Mouse (Mus musculus): ENCODE data around the gene Ndufb10.
A peak's percentile ranks its signal among the peaks of the same experiment; 100 is the strongest.

Ndufb10 gene

DNA sequence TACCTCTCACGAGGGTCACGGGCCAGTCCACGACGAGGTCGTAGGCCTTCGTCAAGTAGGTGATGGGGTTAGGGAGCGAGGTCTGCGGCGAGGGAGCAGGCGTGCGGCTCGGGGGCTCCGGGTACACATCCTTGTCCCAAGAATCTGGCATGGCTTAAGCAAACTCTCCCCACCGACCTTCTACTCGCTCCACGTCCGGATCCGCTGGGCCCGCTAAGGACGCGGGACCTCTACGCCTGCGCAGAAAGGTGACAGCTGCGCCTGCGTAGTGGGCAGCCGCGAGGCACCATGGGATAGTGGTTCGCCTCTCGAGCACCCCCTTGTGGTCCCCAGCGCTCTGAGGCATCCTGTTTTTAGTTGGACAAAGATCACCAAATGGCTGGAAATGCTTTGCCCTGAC lies at the start of gene Ndufb10:
Gene Ndufb10 (minus strand): TSS at position 295 of the 400 bp plus-strand sequence.
- peak; percentile 95 to 99 for DNase-seq (ENCODE audit: inconsistent age in 2 of 2, low spot score in 1 of 2)

GRCm38 (mm10) chr17:24773241-24773640 lies 49.0 kb upstream of the Ndufb10 start:
- DNase-seq (ENCODE audit: inconsistent age in 2 of 2, low spot score in 1 of 2), result no peak

- no peak for DNase-seq (ENCODE audit: inconsistent age in 2 of 2, low spot score in 1 of 2)
Measured at GRCm38 (mm10) chr17:24769146-24769545, 44.9 kb upstream of the Ndufb10 start.

DNA sequence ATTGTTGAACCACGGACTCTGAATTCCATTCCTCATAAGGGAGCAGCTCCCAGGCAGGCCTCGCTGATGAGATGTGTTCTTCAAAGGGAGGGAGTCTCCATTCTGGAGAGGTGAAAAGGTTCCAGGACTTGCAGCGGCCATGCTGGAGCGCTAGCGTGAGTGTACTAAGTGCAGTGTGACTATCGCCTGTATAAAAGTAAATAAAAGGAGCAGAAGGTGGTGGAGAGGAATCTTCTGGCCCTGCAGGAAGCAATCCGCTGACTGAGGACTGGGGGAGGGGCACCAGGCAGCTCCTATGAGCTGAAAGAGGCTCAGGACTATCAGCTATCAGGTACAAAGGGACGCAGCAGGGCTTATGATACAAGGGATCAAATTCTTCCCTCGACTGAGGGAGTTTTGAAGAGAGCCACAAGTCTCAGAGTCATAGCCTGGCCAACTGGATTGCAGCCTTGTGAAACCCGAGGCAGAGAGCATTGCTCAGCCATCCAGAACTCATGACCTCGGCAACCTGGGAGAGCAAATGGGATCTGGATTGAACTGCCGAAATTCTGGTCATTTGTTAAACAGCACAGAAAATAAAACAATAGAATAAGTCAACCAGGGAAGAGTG lies 42.1 kb upstream of the Ndufb10 start:
- DNase-seq (ENCODE audit: inconsistent age in 2 of 2, low spot score in 1 of 2), result no peak

DNA sequence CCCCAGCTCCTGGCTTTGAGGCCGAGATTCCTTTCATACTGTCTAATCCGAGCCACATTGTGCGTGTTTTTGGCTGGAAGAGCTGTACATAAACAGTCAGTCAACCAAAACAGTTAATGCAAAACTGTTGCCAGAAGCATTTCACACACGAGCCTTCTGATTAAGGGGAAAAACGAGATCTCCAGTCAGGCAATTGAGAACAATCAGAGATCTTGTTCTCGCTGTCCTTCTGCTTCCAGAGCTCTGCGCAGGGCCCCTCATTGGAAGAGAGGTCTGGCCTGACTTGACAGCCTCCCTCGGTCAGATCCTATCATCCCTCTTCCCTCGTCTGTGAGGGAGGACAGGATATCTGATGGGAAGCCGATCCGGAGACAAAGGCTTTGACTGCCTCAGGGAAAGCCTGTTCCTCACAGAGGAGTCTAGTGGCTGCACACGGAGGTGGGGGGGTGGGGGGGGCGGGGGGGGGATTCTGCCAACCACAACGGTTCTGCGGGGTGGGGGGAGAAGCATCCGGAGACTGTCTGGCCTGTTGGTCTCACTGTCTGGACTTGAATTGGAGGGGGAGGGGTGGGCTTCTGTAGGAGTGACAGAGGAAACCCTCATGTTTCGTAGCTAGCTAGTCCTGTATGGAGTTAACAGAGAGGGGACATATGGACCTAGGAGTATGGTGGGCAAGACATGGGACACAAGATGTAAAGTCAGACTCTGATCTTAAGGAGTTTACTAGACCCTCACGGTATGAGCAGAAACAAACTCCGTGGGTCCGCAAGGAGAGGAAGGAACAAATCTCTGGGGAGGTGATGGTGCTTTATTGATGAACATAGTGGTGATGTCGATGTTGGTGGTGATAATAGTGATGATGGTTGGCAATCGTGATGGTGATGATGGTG lies 41.0 kb upstream of the Ndufb10 start:
- peak in 1 of 2 experiments; percentile 43 for DNase-seq (ENCODE audit: inconsistent age in 2 of 2, low spot score in 1 of 2)

DNA sequence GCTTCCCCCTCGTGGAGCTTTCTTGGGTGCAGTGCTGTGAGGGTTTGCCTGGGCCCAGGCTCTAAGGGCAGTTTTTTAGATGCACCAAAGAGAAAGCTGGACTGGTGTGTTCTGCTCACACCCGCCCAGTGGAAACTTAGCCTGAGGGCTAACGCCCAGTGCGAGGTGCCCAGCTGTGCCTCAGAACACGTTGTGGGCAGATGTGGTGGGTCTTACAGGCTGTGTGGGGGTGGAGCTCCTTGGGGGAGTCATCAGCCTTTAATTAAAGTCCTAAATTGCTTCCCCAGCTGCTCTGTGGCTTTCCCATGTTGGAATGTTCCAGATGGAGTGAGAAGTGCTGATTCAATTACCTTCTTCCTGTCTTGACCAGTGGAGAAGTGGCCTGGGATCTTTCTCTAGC lies 36.8 kb upstream of the Ndufb10 start:
- DNase-seq (ENCODE audit: inconsistent age in 2 of 2, low spot score in 1 of 2), result no peak

DNA sequence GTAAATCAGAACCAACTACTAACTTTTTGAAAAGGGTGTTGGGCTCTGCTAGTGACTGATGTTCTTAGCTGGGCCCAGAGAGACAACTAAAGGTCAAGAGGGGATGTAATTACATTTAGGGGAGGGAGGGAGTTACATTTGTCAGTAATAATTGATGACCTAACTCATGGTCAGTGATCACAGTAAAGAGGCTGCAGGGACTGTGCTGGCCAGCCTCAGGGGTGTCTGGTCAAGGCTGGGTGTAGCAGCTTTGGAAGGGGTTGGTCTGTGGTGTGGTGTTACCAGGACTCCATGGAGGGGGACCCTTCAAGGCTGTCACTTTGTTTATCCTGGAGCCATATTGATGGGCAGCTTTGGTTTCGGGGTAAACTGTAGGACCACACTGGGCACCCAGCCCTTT lies 33.1 kb upstream of the Ndufb10 start:
- no peak for DNase-seq (ENCODE audit: inconsistent age in 2 of 2, low spot score in 1 of 2)

GRCm38 (mm10) chr17:24752415-24753394 lies 28.4 kb upstream of the Ndufb10 start, which contains the start of gene Hs3st6:
Gene Hs3st6 (plus strand): TSS chr17:24752988.
- DNase-seq (ENCODE audit: inconsistent age in 2 of 2, low spot score in 1 of 2), result peak; percentile 43 to 79

GRCm38 (mm10) chr17:24751528-24751927 lies 27.2 kb upstream of the Ndufb10 start:
- peak in 1 of 2 experiments; percentile 22 for DNase-seq (ENCODE audit: inconsistent age in 2 of 2, low spot score in 1 of 2)

GRCm38 (mm10) chr17:24746986-24747385 lies 22.7 kb upstream of the Ndufb10 start:
- DNase-seq (ENCODE audit: inconsistent age in 2 of 2, low spot score in 1 of 2), result no peak

DNA sequence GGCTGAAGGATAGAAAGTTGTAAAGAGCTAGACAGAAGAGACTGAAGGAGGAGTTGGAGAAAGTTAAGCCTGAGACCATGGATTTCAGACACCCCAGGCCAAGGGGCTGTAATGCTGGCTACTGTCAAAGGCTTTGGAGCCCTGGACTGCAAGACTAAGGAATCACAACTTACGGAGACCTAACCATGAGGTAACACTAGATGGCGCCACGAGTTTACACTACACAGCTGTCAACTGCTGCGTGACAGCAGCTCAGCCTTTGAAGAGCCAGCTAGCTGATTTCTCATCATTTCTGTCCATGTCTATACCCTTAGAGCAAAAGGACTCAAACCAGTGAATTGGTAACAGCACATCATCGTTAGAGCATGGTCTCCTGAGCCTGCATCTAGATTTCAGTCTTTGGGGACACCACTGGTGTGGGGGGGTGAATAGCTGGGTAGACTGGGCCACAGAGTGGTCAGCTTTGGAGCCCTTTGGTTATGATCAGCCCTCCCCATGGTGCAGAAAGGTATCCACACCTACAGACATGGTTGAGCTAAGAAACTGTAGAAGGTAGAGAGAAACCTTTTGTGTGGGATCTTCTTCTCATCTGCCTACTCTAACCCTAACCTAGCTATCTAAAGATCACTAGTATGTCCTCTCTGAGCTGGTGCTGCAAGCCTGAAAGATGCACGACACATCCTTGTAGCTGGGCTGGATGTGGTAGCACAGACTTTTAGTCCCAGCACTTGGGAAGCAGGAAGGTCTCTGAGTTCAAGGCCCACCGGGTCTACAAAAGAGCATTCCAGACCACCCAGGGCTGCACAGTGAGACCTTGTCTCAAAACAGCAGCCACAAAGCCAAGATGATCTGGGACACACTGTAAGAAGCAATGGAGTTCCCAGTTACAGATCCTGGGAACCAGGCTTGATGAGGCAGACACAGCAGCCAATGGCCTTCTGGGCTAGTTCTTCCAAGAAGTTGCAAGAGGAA lies 21.5 kb upstream of the Ndufb10 start:
- DNase-seq (ENCODE audit: inconsistent age in 2 of 2, low spot score in 1 of 2), result peak; percentile 84 to 95

DNA sequence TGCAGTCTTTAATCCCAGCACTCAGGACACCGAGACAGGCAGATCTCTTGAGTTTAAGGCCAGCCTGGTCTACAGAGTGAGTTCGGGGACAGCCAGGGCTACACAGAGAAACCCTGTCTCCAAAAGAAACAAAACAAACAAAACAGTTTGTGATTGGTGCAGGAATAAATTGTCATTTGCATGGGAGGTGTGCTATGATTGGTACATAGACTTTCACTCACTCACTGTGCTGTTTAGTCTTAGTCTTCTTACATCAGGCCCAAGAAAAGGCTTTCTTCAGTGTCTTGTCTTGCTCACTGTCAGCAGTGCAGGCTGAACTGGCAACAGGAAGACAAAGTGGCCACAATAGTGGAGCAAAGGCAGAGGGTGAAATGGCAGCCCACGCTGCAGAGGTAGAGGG lies 20.1 kb upstream of the Ndufb10 start:
- DNase-seq (ENCODE audit: inconsistent age in 2 of 2, low spot score in 1 of 2), result no peak

DNA sequence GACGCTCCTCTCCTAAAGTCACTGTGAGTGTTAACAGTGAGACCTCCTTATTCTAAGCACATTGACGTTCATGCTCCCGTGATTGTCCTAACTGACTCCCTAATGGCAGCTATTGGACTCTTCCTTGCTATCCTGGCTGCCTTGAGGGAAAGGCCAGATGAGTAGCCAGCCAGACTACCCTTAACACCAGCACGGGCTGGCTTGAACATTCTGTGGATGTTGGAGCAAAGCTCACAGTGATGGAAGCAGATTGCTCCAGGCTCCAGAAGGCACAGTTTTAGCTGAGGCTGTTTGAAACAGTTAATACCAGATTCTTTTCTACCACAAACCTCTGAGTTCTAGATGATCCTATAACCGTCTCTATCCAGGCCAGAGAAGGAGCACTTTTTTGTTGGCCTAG lies 19.6 kb upstream of the Ndufb10 start:
- no peak for DNase-seq (ENCODE audit: inconsistent age in 2 of 2, low spot score in 1 of 2)

- peak in 1 of 2 experiments; percentile 71 for DNase-seq (ENCODE audit: inconsistent age in 2 of 2, low spot score in 1 of 2)
Measured at GRCm38 (mm10) chr17:24742307-24742706, 18.0 kb upstream of the Ndufb10 start.

- no peak for DNase-seq (ENCODE audit: inconsistent age in 2 of 2, low spot score in 1 of 2)
Measured at GRCm38 (mm10) chr17:24739926-24740325, 15.6 kb upstream of the Ndufb10 start.

DNA sequence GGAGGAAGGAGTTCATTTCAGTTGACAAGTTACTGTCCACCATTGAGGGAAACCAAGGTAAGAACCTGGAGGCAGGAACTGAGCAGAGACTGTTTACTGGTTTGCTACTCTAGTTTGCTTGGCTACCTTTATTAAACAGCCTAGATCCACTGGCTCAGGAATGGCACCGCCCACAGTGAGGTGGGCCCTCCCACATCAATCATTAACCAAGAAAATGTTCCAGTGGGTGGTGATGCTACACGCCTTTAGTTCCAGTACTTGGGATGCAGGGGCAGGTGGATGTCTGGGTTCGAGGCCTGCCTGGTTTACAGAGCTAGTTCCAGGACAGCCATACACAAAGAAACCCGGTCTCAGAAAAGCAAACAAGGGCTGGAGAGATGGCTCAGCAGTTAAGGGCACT lies 14.0 kb upstream of the Ndufb10 start:
- no peak for DNase-seq (ENCODE audit: inconsistent age in 2 of 2, low spot score in 1 of 2)

DNA sequence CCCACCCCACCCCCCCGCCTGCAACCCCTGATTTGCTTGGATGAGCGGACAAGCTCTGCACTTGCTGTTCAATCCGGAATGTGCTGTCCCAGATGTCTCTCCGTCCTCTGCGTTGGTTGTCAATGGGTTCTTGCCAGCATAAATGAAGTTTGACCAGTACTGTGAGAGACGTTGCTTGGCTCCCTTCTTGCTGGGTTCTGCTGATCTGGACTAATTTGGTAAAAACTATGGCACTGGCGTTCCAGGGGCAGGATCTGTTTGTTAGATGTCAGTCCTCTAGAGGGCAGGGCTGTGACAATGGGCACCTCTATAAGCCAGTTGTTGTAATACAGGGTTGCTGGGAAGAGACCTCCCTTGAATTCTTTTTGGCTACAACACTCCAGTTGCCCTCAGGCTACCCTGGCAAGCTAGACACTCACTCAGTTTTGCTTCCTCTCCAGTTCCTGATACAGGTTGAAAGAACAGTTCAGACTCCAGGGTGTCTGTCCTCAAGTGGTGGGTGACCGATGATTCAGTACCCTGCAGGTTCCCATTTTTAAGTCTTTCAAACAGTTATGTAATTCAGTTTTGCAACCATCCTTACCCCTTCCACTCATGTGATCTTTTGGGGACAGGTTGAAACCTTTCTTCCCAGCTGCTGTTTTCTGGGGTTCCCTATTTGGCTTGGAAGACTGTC lies 13.0 kb upstream of the Ndufb10 start:
- peak in 1 of 2 experiments; percentile 73 for DNase-seq (ENCODE audit: inconsistent age in 2 of 2, low spot score in 1 of 2)

- peak; percentile 98 to 99 for DNase-seq (ENCODE audit: inconsistent age in 2 of 2, low spot score in 1 of 2)
Measured at GRCm38 (mm10) chr17:24736330-24737051, 12.2 kb upstream of the Ndufb10 start, which contains the start of gene Msrb1. Gene Msrb1 (plus strand): TSS chr17:24736642.

- DNase-seq (ENCODE audit: inconsistent age in 2 of 2, low spot score in 1 of 2), result peak in 1 of 2 experiments; percentile 50
Measured at GRCm38 (mm10) chr17:24735446-24735845, 11.2 kb upstream of the Ndufb10 start.
